Mouse (Mus musculus): ENCODE measurements at regions not wholly inside any gene's neighbourhood (a gene's known extent, or its start where the extent isn't known, plus 50 kb on each side); places are given as distances from the start of the nearest gene placed in this dataset.
"Not testable (repeated sequence)": the region's sequence is repeated elsewhere in the genome, so short reads cannot be mapped to it uniquely, and the experiment has no call there.

- ATAC-seq (ENCODE audit: low TSS enrichment): peak; percentile 42; the same call in 1 of the 2 replicates
Observed at GRCm38 (mm10) chr17:47271979-47272677, 96.6 kb upstream of the Mrps10 start.

- no peak for ATAC-seq (ENCODE audit: low TSS enrichment)
Observed at GRCm38 (mm10) chr17:47269053-47269891, 99.4 kb upstream of the Mrps10 start.

GRCm38 (mm10) chr17:47267843-47268242 is 100.8 kb upstream of the Mrps10 start:
- no peak for ATAC-seq (ENCODE audit: low TSS enrichment)

- no peak for ATAC-seq (ENCODE audit: low TSS enrichment)
Observed at GRCm38 (mm10) chr17:47267076-47267475, 101.6 kb upstream of the Mrps10 start.

GRCm38 (mm10) chr17:47266335-47266734 is 102.4 kb upstream of the Mrps10 start:
- ATAC-seq (ENCODE audit: low TSS enrichment): peak; percentile 75

GRCm38 (mm10) chr17:47262986-47263385 is 105.7 kb upstream of the Mrps10 start:
- no peak for ATAC-seq (ENCODE audit: low TSS enrichment)

GRCm38 (mm10) chr17:47262141-47262540 is 106.5 kb upstream of the Mrps10 start:
- no peak for ATAC-seq (ENCODE audit: low TSS enrichment)

GRCm38 (mm10) chr17:47260976-47261375 is 107.7 kb upstream of the Mrps10 start:
- ATAC-seq (ENCODE audit: low TSS enrichment): no peak

GRCm38 (mm10) chr17:47258296-47258695 is 110.4 kb upstream of the Mrps10 start:
- no peak for ATAC-seq (ENCODE audit: low TSS enrichment)

GRCm38 (mm10) chr17:47255209-47255608 is 113.5 kb upstream of the Mrps10 start:
- ATAC-seq (ENCODE audit: low TSS enrichment): no peak

- no peak for ATAC-seq (ENCODE audit: low TSS enrichment)
Observed at GRCm38 (mm10) chr17:47254026-47254425, 114.7 kb upstream of the Mrps10 start.

GRCm38 (mm10) chr17:47250001-47250400 is 118.7 kb upstream of the Mrps10 start:
- ATAC-seq (ENCODE audit: low TSS enrichment): no peak

GRCm38 (mm10) chr17:47249176-47249575 is 119.5 kb upstream of the Mrps10 start:
- no peak for ATAC-seq (ENCODE audit: low TSS enrichment)

GRCm38 (mm10) chr17:47248053-47248452 is 120.6 kb upstream of the Mrps10 start:
- peak; percentile 89 for ATAC-seq (ENCODE audit: low TSS enrichment)

- ATAC-seq (ENCODE audit: low TSS enrichment): no peak
Observed at GRCm38 (mm10) chr17:47247516-47247915, 121.2 kb upstream of the Mrps10 start.

- ATAC-seq (ENCODE audit: low TSS enrichment): no peak
Observed at GRCm38 (mm10) chr17:47246605-47247004, 122.1 kb upstream of the Mrps10 start.

GRCm38 (mm10) chr17:47245635-47246034 is 123.1 kb upstream of the Mrps10 start:
- no peak for ATAC-seq (ENCODE audit: low TSS enrichment)

GRCm38 (mm10) chr17:47239086-47239485 is 129.6 kb upstream of the Mrps10 start:
- no peak for ATAC-seq (ENCODE audit: low TSS enrichment)

GRCm38 (mm10) chr17:47237881-47238280 is 130.8 kb upstream of the Mrps10 start:
- ATAC-seq (ENCODE audit: low TSS enrichment): not testable (repeated sequence)

- ATAC-seq (ENCODE audit: low TSS enrichment): no peak
Observed at GRCm38 (mm10) chr17:47234343-47234742, 134.3 kb upstream of the Mrps10 start.

- no peak for ATAC-seq (ENCODE audit: low TSS enrichment)
Observed at GRCm38 (mm10) chr17:47233003-47233678, 135.5 kb upstream of the Mrps10 start.

- ATAC-seq (ENCODE audit: low TSS enrichment): no peak
Observed at GRCm38 (mm10) chr17:47230715-47231114, 138.0 kb upstream of the Mrps10 start.

Data from frontal cortex, adult (tissue).